Mouse (Mus musculus) left cerebral cortex, adult 11 months (tissue): ENCODE data around the gene Vcan.
"Not testable (repeated sequence)": the region's sequence is repeated elsewhere in the genome, so short reads cannot be mapped to it uniquely, and the experiment has no call there.

Experiments used
- DNase-seq: peaks from one replicate; pipeline ENCODE4 v3.0.0; 2022; ENCODE audit warnings: low spot score

Gene Vcan

DNA sequence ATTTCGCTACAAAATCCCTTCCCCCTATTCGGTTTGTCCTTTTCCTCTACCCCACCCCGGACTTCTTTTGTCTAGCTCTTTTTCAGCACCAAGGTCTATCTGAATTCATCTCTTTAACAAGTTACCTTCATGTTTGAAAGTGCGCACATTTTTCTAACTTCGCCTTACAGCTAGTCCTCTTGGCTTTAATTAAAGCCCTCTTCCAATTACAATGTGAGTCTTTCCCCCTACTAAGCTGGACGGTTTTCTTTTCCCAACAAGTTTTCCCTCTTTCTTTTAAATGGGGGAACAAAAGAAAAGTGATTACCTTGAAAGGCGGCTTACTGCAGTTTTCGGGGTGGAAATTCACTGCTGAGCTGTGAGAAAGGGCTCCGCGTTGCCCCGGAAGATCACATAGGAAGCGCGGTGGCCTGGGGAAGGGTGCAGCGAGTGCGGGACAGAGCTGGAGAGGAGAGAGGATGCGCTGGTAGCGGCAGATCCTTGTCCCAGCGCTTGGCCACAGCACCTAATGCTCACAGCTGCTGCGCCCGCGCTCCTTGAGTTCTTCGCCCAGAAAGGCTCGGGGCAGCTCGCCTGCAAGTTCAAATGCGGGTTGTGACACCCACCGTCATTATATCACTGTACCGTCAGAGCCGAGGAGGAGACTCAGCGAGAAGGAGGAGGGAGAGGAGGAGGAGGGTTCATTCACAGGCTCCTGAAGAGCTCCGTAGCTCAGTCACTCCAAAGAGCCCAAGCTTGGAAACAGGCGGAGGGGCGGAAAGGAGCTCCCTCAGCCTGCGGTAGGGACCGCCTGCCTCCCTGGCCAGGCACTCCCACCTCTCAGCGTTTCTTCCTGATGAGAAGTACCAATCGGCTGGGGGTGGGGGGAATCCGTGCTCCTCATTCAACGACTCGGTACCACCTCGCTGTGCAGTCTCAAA, at the start of gene Vcan:
Vcan (minus strand) TSS at position 744 of the 920 bp plus-strand sequence.
- DNase-seq: no peak

DNA sequence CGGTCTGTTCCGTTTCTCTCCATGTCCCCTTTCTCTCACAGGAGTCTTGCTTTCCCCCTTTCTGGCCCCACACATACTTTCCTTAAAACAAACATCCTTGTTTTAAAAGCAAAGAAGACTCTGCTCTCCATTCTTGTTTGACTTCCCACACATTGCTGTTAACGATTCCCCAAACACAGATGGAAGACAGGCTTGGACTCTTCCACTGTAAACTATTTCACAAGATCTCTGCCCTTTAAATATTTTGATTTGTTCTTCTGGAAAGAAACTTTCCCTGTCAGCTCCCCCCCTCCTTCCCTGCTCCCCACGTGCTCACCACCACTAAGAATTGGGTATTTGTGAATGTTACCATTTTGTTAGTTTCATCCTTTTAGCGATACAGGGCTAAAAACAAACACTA, 49.2 kb upstream of the Vcan start:
- no peak for DNase-seq

GRCm38 (mm10) chr13:89782886-89783285, 40.6 kb upstream of the Vcan start:
- DNase-seq: no peak

- DNase-seq: no peak
Observed at GRCm38 (mm10) chr13:89780276-89780675, 38.0 kb upstream of the Vcan start.

- DNase-seq: peak; percentile 13
Observed at GRCm38 (mm10) chr13:89779208-89779911, 37.1 kb upstream of the Vcan start.

DNA sequence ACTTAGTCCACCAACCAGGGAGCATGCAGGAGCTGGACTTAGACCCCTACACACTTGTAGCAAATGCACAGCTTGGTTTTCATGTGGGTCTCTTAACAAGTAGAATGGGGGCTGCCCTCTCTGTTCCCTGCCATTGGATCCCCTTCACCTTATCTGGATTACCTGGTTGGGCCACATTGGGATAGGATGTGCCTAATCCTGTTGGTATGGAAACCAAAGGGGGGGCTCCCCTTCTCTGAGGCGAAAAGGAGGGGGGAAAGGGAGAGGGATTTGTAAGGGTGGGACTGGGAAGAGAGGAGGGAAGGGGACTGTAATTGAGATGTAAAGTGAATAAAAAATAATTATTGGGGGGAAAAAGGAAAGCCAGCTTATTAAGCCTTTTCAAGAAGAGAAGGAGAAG, 35.5 kb upstream of the Vcan start:
- no peak for DNase-seq

DNA sequence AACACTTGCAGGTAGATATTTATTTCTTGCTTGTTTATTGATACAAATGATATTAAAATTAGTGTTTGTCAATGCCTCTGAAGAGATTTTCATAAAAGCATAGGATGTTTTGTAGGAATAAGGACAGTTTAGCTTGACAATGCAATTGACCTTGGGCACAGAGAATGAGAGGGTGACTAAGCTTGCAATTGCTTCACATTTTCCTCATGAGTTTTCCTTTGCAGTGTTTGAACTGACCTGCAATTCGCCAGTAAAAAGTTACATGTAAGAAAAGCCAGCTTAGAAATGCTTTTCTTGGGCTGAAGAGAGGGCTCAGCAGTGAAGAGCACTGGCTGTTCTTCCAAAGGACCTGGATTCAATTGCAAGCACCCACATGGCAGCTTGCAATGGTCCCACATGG, 34.8 kb upstream of the Vcan start:
- no peak for DNase-seq

DNA sequence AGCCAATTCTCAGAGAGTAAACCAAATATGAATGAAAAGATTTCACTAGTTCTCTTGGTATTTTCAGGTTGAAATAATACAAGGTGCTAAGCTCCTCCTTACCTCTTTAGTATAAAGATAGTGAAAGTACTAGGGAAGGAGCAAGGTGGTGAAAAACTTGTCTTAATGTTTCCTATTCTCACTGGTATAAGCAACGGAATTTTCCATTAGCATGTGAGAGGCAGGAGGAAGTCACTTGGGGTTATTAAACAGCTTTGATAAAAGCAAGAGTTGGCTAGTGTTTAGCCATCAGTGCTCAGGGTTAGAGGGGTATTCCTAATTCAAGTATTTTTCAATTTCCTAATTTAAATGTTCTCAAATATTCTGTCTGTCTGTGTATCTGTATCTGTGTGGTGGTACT, 24.2 kb upstream of the Vcan start:
- no peak for DNase-seq

GRCm38 (mm10) chr13:89765966-89766365, 23.7 kb upstream of the Vcan start:
- no peak for DNase-seq

- no peak for DNase-seq
Observed at GRCm38 (mm10) chr13:89762339-89762738, 20.0 kb upstream of the Vcan start.

- no peak for DNase-seq
Observed at GRCm38 (mm10) chr13:89756347-89756746, 14.0 kb upstream of the Vcan start.

GRCm38 (mm10) chr13:89750562-89750961, 8.3 kb upstream of the Vcan start:
- DNase-seq: not testable (repeated sequence)

DNA sequence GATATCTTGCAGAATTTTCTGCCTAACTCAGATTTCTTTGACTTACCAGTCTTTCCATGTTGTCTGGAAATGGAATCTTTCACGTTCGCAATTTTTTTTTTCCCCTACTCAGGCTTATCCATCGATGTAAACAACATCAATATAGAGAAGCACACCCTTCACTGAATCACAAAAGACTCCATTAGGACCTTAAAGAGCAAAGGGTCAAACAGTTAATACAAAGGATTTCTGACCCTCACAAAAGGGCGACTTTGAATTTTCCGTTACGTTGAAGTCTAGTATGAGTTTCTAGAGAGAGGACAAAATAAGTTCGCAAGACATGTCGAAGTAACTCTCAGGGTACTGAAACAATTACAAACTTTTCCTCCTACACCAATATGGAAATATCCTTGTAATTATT, 892 bp upstream of the Vcan start:
- no peak for DNase-seq

DNA sequence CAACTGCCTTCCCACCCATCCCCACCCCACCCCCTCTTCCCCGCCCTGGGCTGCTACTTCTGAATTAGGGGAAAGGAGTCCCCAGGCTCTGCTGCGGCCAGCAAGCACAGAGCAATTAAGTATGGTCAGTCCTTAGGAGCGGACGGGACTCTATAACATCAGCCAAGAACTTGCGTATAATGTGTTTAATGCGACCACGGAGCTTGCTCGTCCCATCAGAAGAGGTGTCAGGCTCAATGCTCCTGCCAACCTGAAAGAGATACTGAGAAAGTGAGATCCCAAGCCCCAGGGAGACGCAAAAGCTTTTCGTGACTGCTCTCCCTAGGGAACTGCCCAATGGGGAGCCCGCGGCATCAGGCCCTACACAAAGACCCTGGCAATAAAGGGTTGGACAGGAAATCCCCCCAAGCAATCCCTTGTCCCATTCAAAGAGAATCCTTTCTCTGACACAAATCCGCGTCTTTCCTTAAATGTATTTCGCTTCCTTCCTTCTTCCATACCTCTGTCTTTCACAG, 434 bp upstream of the Vcan start:
- no peak for DNase-seq

- no peak for DNase-seq
Observed at GRCm38 (mm10) chr13:89741116-89741551, 1.2 kb downstream of the Vcan start.

DNA sequence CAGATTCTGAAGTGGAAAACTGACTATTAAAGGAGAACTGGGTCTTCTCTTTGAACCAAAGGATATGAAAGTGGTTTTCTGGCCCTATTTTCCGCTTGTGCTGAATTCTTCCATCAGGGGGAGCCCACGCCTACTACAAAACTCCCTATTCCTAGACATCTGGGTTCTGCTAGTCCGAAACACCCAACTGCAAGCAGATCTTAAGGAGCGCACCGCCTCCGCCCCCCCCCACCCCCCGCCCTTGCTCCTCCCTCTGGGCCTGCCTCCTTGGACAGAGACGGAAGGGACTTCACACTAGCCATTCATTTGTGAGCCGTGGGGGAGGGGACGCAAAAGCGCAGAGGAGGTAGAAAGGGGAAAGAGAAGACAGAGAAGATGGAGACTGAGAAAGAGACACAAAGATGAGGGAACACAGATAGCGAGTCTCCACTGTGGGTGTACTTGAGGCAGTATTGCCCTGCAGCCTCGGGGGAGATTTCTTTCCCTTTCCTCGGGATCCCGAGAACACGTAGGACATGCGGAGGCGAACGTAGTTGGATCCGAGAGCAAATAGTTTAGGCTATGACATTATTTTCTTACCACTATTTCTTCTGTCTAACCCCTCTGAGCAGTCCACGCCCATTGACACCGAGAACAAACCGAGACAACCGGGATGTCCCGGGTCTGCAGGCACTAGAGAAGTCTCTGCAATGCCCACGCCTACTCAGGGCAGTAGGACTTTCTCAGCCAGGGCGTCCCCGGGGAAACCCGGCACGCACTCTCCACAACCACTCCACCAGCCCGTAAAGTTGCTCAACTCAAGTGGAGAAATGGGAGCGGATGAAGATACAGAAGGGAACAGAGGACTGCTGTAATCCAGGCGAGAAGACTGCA, 1.8 kb downstream of the Vcan start:
- DNase-seq: peak; percentile 68

- no peak for DNase-seq
Observed at GRCm38 (mm10) chr13:89739696-89740242, 2.5 kb downstream of the Vcan start.

- no peak for DNase-seq
Observed at GRCm38 (mm10) chr13:89738776-89739695, 3.3 kb downstream of the Vcan start.

DNA sequence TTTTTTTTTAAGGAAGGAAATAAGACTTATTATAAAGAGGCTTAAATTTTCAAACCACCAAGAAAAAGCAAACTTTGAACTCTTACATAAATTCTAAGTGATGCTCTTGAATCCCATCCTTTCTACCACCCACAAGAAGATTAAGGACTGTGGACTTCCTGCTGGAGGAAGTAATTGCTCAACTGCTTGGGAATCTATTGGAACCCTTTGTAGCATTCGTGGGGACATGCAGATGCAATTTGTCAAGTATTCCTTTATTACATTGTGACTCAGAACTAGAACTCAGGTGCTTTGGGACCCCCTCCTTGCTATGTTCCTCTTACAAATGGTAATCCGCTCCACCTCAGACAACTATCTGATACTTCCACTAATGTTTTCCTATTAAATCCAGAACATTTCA, 4.0 kb downstream of the Vcan start:
- DNase-seq: no peak

- DNase-seq: no peak
Observed at GRCm38 (mm10) chr13:89735111-89735510, 7.2 kb downstream of the Vcan start.

GRCm38 (mm10) chr13:89726492-89726891, 15.8 kb downstream of the Vcan start:
- DNase-seq: no peak
